Mouse (Mus musculus) forebrain, postnatal 0 days (tissue): Measurements from ENCODE around the gene Jdp2. TPM values are rescaled to one million over a fixed set of nuclear protein-coding genes. Genes with fewer than 3 reads are reported as not detected.

Source experiments
- ATAC-seq: fragments of 200-750 bp; cut with Nextera tagmentation; 2 replicates; pipeline ENCODE4 v1.8.0; 2017; ENCODE audit warnings: mild to moderate bottlenecking, moderate library complexity
- DNase-seq: peaks from one replicate; pipeline ENCODE4 v3.0.0-alpha.2; 2015
- H3K27ac ChIP-seq: fragments of 300-500 bp; sonication (generic); 2 replicates; pipeline ENCODE4 v1.5.1; 2014; ENCODE audit warnings: low read depth, mild to moderate bottlenecking, antibody characterized with exemption, low read length, moderate library complexity, mixed read lengths
- H3K27me3 ChIP-seq: fragments of 300-500 bp; sonication (generic); 2 replicates; pipeline ENCODE4 v1.6.1; 2014; ENCODE audit warnings: mild to moderate bottlenecking, low read length, mixed read lengths; ENCODE audit not compliant: insufficient read depth
- H3K36me3 ChIP-seq: fragments of 300-500 bp; sonication (generic); 2 replicates; pipeline ENCODE4 v1.6.1; 2014; ENCODE audit warnings: mild to moderate bottlenecking, moderate library complexity; ENCODE audit not compliant: insufficient read depth
- H3K4me1 ChIP-seq: fragments of 300-500 bp; sonication (generic); 2 replicates; pipeline ENCODE4 v1.6.1; 2014; ENCODE audit warnings: antibody characterized with exemption; ENCODE audit not compliant: insufficient read depth
- H3K4me2 ChIP-seq: fragments of 300-500 bp; sonication (generic); 2 replicates; pipeline ENCODE4 v1.6.1; 2014; ENCODE audit warnings: low read depth, mild to moderate bottlenecking, moderate library complexity
- H3K4me3 ChIP-seq: fragments of 300-500 bp; sonication (generic); 2 replicates; pipeline ENCODE4 v1.5.1; 2014; ENCODE audit warnings: low read depth, low read length, mixed read lengths
- H3K9ac ChIP-seq: fragments of 300-500 bp; sonication (generic); 2 replicates; pipeline ENCODE4 v1.6.1; 2014; ENCODE audit warnings: mild to moderate bottlenecking
- H3K9me3 ChIP-seq: fragments of 300-500 bp; sonication (generic); 2 replicates; pipeline ENCODE4 v1.6.1; 2016; ENCODE audit warnings: low read length
- CTCF ChIP-seq: sonication (generic); IDR thresholded peaks from 2 replicates; pipeline ENCODE4 v1.5.1; 2016; ENCODE audit warnings: antibody characterized with exemption, control low read depth, low read depth
- WGBS: fragments of 180-500 bp; shearing (Covaris S2); extraction: QIAGEN DNeasy Blood & Tissue Kit; methylation state at CpG from one replicate; pipeline ENCODE4 v1.1.7; 2014; 5-methylcytosine and 5-hydroxymethylcytosine counted together
- polyA plus RNA-seq: library from polyadenylated mRNA; unstranded; fragments of >200 nt; fragmentation: Nextera tagmentation; extraction: Ambion mirVana; gene quantifications from 2 replicates; pipeline ENCODE4 v1.2.1, GENCODE M21; 2015
- total RNA-seq: library from RNA; depleted of rRNA; stranded (reverse); fragments of >200 nt; gene quantifications from 2 replicates; pipeline ENCODE4 v1.2.3, GENCODE M21; 2014

Gene Jdp2
- total and polyA plus RNA-seq, 2 experiments from 2014 or later, result 0.24 to 10.4 TPM

DNA sequence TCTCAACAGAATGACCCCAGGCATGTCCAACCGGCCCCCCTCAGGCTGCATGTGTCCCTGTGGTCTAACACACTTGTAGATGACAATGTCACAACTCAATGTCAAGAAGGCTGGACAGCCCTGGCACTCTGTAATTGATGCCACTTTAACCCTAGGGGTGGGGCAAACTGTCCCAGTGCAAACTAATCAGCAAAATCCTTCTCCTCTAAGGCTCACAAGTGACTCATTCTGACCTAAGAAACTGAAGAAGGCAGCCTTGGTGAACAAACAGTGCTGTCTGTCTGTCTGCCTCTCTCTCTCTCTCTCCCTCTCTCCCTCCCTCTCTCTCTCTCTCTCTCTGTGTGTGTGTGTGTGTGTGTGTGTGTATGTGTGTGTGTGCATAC is 28.7 kb upstream of the Jdp2 start:
- H3K36me3 ChIP-seq, result no peaks in the 10 kb centered on the region
- no peak overlapping the region for H3K4me3 ChIP-seq
- no peak overlapping the region for H3K4me2 ChIP-seq
- H3K27ac ChIP-seq, result no peak overlapping the region
- H3K9me3 ChIP-seq, result no peaks in the 10 kb centered on the region
- 79% methylated on average over 1 of the region's 1 CpGs for WGBS
- ATAC-seq, result no peak
- no peak for DNase-seq
- H3K9ac ChIP-seq, result no peak overlapping the region
- H3K4me1 ChIP-seq, result 0 out of 2 replicates have a peak, but pooled peaks cover 9% of the 10 kb centered on the region
- TF ChIP-seq CTCF, result no peak
- no peaks in the 10 kb centered on the region for H3K27me3 ChIP-seq

DNA sequence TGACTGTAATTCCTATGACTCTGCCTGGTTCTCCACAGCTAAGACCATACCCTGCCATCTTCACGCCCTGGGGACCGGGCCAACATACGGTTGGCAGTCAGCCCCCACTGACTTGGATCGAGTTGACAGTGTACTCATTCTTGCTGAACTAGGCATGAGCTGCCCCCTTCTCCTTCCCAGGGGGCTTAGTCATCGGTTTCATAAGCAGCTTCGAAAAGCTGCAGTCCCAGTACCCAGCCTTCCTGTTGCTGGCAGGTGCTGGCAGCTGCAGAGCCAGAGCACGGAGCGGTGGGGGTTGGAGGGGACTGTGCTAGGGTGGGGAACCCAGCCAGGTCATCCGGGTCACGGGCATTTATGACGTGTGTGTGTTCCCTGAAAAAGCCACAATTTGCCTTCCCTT is 27.5 kb upstream of the Jdp2 start:
- 48% methylated on average over 11 of the region's 11 CpGs for WGBS
- peak; percentile 64 for DNase-seq
- Histone ChIP-seq H3K4me2 (peak overlapping the region; percentile 16; the same call in 1 of the 2 replicates), H3K27ac (peak overlapping the region; percentile 22; the same call in 1 of the 2 replicates), H3K9me3 (no peaks in the 10 kb centered on the region), H3K4me1 (0 out of 2 replicates have a peak, but pooled peaks cover 9% of the 10 kb centered on the region), H3K36me3 (no peaks in the 10 kb centered on the region), H3K9ac (no peak overlapping the region), H3K27me3 (no peaks in the 10 kb centered on the region), H3K4me3 (no peak overlapping the region)
- ATAC-seq, result peak; percentile 58
- no peak for TF ChIP-seq CTCF

DNA sequence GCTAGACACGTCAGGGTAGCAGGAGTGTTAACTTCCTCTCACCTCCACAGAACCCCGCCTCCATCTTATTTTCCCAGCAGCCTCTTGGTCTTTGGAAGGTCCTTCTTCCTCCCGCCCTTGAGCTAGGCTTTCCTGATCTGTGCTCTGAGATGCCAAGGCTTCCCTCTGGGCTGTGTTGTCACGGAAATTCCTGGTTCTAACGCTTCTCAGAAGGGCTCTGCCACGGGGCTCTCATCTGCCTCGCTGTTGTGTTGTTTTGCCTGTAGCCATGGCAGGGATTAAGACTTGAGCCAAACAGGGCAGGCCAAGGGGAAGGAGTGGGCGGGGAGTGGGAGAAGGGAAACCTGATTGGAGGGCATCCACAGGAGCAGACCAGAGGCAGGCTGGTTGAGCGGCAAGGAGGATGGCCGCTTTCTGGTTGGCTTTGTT is 26.8 kb upstream of the Jdp2 start:
- no peak overlapping the region for H3K9ac ChIP-seq
- H3K36me3 ChIP-seq, result no peaks in the 10 kb centered on the region
- 0 out of 2 replicates have a peak, but pooled peaks cover 9% of the 10 kb centered on the region for H3K4me1 ChIP-seq
- no peak overlapping the region for H3K4me3 ChIP-seq
- ATAC-seq (peak; percentile 94), DNase-seq (peak; percentile 68)
- H3K4me2 ChIP-seq, result peak overlapping the region; percentile 16; the same call in 1 of the 2 replicates
- WGBS, result 20% methylated on average over 10 of the region's 10 CpGs
- no peak for TF ChIP-seq CTCF
- no peaks in the 10 kb centered on the region for H3K27me3 ChIP-seq
- H3K9me3 ChIP-seq, result no peaks in the 10 kb centered on the region
- peak overlapping the region; percentile 22 for H3K27ac ChIP-seq

DNA sequence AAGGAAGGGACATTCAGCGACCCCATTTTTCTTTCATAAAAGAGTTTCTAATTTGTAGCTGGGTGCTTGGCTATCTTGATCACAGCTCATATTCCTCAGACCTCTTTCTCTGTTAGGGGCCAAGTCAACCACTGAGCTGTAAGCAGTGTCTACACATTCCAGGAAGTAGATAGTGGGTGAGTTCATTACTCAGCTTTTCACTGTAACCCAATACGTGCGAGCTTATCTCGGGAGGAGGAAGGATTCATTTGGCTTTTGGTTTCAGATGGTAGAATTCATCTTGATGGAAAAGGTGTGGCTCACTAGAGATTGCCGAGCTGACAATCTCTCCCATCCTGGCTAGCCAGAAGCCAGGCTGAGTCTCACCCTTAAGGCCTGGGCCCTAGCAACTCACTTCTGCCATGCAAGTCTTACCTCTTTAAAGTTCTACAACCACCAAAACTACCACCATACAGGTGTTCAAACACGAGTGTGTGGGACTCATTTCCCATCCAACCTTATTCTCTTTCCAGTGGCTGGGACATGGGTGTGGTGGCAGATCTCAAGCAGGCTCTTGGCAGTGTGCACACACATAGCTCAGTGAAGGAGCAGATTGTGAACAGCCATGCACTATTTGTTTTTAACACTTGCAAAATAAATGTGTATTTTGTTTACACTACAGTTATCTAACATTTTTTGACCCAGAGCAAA is 23.9 kb upstream of the Jdp2 start:
- H3K9ac ChIP-seq, result no peak overlapping the region
- no peak for TF ChIP-seq CTCF
- H3K4me1 ChIP-seq, result 0 out of 2 replicates have a peak, but pooled peaks cover 9% of the 10 kb centered on the region
- no peaks in the 10 kb centered on the region for H3K27me3 ChIP-seq
- no peak for DNase-seq
- no peak overlapping the region for H3K4me3 ChIP-seq
- H3K4me2 ChIP-seq, result no peak overlapping the region
- ATAC-seq, result no peak
- WGBS, result 86% methylated on average over 6 of the region's 6 CpGs
- no peaks in the 10 kb centered on the region for H3K9me3 ChIP-seq
- no peaks in the 10 kb centered on the region for H3K36me3 ChIP-seq
- H3K27ac ChIP-seq, result no peak overlapping the region

DNA sequence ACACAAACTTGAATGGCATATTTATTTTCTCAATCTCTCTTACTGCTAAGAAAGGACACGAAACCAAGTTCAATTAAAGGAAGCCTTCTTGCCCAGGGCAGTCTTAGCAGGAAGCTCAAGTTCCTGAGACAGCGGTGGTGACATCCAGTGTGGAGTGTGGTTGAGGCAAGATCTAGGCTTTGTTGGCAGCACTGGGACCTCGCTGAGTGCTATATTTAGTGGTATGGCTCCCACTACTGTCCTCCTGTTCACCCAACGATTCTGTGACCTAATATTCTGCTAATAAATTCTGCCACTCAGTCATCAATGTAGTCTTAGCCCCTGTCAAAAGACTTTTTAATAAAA is 23.4 kb upstream of the Jdp2 start:
- no peaks in the 10 kb centered on the region for H3K27me3 ChIP-seq
- no peaks in the 10 kb centered on the region for H3K9me3 ChIP-seq
- 81% methylated on average over 4 of the region's 4 CpGs for WGBS
- H3K36me3 ChIP-seq, result no peaks in the 10 kb centered on the region
- DNase-seq (no peak), ATAC-seq (no peak)
- no peak overlapping the region for H3K4me3 ChIP-seq
- 0 out of 2 replicates have a peak, but pooled peaks cover 9% of the 10 kb centered on the region for H3K4me1 ChIP-seq
- TF ChIP-seq CTCF, result no peak
- H3K9ac ChIP-seq, result no peak overlapping the region
- H3K27ac ChIP-seq, result no peak overlapping the region
- H3K4me2 ChIP-seq, result no peak overlapping the region

DNA sequence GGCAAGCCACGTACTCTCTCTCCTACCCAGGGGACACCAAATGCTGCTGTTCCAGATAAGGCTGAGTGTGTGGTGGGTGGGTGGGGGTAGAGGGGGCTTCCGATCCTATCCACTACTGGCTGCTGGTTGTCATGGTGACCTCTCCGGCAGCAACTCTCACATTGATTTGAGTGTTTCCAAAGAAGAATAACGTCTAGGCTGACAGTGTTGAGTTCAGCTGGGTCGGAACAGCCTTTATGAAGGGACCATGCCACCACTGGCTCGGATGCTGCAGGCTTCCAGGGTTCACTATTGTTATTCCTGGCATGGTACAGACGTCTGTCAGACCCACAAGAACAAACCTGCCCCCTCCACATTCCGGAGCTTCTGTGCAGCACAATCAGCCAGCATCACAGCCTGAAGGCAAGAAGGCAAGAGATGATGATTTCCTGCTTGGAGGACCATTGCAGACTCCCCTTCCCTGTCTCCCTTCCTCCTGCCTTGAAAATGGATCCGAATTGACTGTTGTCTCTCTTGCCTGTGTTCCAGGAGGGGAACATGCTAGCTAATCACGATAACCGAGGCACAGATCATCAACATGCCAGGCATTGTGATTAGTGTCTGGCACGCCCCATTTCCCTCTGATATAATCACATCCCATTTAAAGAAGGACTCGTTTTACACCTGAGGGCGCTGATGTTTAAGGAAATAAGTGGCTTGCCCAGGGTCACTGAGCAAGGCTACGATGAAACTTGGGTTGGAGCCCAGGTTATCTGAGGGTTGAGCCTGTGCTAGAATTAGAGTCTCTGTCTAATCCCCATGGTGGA is 17.4 kb upstream of the Jdp2 start:
- Histone ChIP-seq H3K4me3 (no peak overlapping the region), H3K36me3 (no peaks in the 10 kb centered on the region), H3K9ac (no peak overlapping the region), H3K27ac (peak overlapping the region; percentile 69), H3K9me3 (no peaks in the 10 kb centered on the region), H3K4me1 (peaks cover 9% of the 10 kb centered on the region; the same call in 1 of the 2 replicates), H3K4me2 (peak overlapping the region; percentile 33), H3K27me3 (no peaks in the 10 kb centered on the region)
- WGBS, result 21% methylated on average over 15 of the region's 15 CpGs
- peak; percentile 71 for DNase-seq
- no peak for TF ChIP-seq CTCF
- ATAC-seq, result peak; percentile 94

DNA sequence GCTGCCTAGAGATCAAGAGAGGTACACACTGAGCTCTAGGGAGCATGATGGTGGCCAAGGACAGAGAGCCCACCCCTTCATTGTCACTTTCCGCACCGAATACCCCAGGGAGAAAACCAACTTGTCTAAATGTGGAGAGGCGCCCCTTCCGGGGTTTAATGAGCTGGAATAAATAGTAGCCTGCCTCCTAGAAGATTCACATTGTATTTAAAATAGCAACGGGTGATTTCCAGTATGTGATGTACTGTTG is 16.8 kb upstream of the Jdp2 start:
- no peak for ATAC-seq
- Histone ChIP-seq H3K9ac (no peak overlapping the region), H3K9me3 (no peaks in the 10 kb centered on the region), H3K27ac (0 out of 2 replicates have a peak overlapping the region, but pooled peaks have one; percentile 69), H3K36me3 (no peaks in the 10 kb centered on the region), H3K27me3 (no peaks in the 10 kb centered on the region), H3K4me2 (peak overlapping the region; percentile 33; the same call in 1 of the 2 replicates), H3K4me1 (peaks cover 9% of the 10 kb centered on the region; the same call in 1 of the 2 replicates), H3K4me3 (no peak overlapping the region)
- 55% methylated on average over 5 of the region's 5 CpGs for WGBS
- TF ChIP-seq CTCF, result no peak
- DNase-seq, result no peak
